Mouse (Mus musculus): ENCODE measurements around the gene Vmn1r40. TPM values are rescaled to one million over a fixed set of nuclear protein-coding genes. Genes with fewer than 3 reads are reported as not detected.

Vmn1r40 gene
- polyA plus RNA-seq, 1 experiment: not detected

GRCm38 (mm10) chr6:89742811-89743210 is 35.5 kb downstream of the Vmn1r40 start:
- Histone ChIP-seq H3K4me1 (ENCODE audit: control insufficient read depth, insufficient read depth, low read length) (no peaks in the 10 kb centered on the region), H3K27me3 (replicated peaks; ENCODE audit: control insufficient read depth, insufficient read depth, low read length) (no peaks in the 10 kb centered on the region), H3K36me3 (ENCODE audit: control insufficient read depth, insufficient read depth, low read length) (no peaks in the 10 kb centered on the region), H3K4me3 (ENCODE audit: insufficient read depth, low read depth, low read length) (no peak overlapping the region), H3K27ac (ENCODE audit: insufficient read depth, low read depth, low read length) (no peak overlapping the region)
- DNase-seq: no peak
- TF ChIP-seq POLR2A (IDR thresholded peaks at IDR 0.05; ENCODE audit: low read depth, low read length) (no peak), CTCF (conservative IDR thresholded peaks at IDR 0.05; ENCODE audit: insufficient read depth, insufficient read length, low read depth, low read length) (no peak)

Other genes starting within 250 kb of the Vmn1r40 start
- 86.5 and 103 TPM in 2 replicates for gene Chchd6, start 111.9 kb upstream of the Vmn1r40 start, polyA plus RNA-seq (2012; rRNA removed)
- 16.9 and 18.7 TPM in 2 replicates for gene Txnrd3, start 63.6 kb upstream of the Vmn1r40 start, polyA plus RNA-seq (2012; rRNA removed)
- not detected in 2 replicates for gene Vmn1r41, start 33.2 kb downstream of the Vmn1r40 start, polyA plus RNA-seq (2012; rRNA removed)
- not detected in 2 replicates for gene Vmn1r42, start 168.9 kb downstream of the Vmn1r40 start, polyA plus RNA-seq (2012; rRNA removed)
- gene Vmn1r43, start 168.9 kb downstream of the Vmn1r40 start, polyA plus RNA-seq (2012; rRNA removed): not detected in 2 replicates
- gene Vmn1r44, start 176.1 kb downstream of the Vmn1r40 start, polyA plus RNA-seq (2012; rRNA removed): not detected in 2 replicates
- gene Vmn1r45, start 233.1 kb downstream of the Vmn1r40 start, polyA plus RNA-seq (2012; rRNA removed): not detected in 2 replicates

All from kidney, adult 2 months (tissue).